Mouse (Mus musculus) heart, embryonic 13.5 days (tissue): ENCODE data around the gene Ccl25. TPM values are rescaled to one million over a fixed set of nuclear protein-coding genes. Genes with fewer than 3 reads are reported as not detected.

Experiments
- ATAC-seq: fragments of 200-750 bp; cut with Nextera tagmentation; 2 replicates; pipeline ENCODE4 v1.8.0; 2017; ENCODE audit warnings: moderate TSS enrichment; ENCODE audit not compliant: insufficient number of reproducible peaks, low FRiP score, low TSS enrichment; ENCODE audit errors: extremely low read depth
- H3K27ac ChIP-seq: fragments of 300-500 bp; sonication (generic); replicated peaks from 2 replicates; pipeline ENCODE4 v1.5.1; 2015; ENCODE audit warnings: moderate library complexity, mild to moderate bottlenecking, inconsistent platforms
- H3K27me3 ChIP-seq: fragments of 300-500 bp; sonication (generic); replicated peaks from 2 replicates; pipeline ENCODE4 v1.6.1; 2015; ENCODE audit warnings: mild to moderate bottlenecking, inconsistent platforms
- H3K36me3 ChIP-seq: fragments of 300-500 bp; sonication (generic); 2 replicates; pipeline ENCODE4 v1.6.1; 2015; ENCODE audit warnings: mild to moderate bottlenecking, inconsistent platforms
- H3K4me1 ChIP-seq: fragments of 300-500 bp; sonication (generic); 2 replicates; pipeline ENCODE4 v1.6.1; 2015; ENCODE audit warnings: inconsistent platforms
- H3K4me2 ChIP-seq: fragments of 300-500 bp; sonication (generic); 2 replicates; pipeline ENCODE4 v1.6.1; 2015; ENCODE audit warnings: inconsistent platforms, mild to moderate bottlenecking, moderate library complexity
- H3K4me3 ChIP-seq: fragments of 300-500 bp; sonication (generic); 2 replicates; pipeline ENCODE4 v1.5.1; 2015; ENCODE audit warnings: moderate library complexity, mild to moderate bottlenecking, inconsistent platforms
- H3K9ac ChIP-seq: fragments of 300-500 bp; sonication (generic); 2 replicates; pipeline ENCODE4 v1.6.1; 2015; ENCODE audit warnings: inconsistent platforms, mild to moderate bottlenecking, moderate library complexity
- H3K9me3 ChIP-seq: fragments of 300-500 bp; sonication (generic); 2 replicates; pipeline ENCODE4 v1.6.1; 2016; ENCODE audit warnings: inconsistent platforms
- WGBS: fragments of 180-500 bp; shearing (Covaris S2); methylation state at CpG from one replicate; pipeline ENCODE4 v1.1.7; 2015; ENCODE audit warnings: mixed read lengths; 5-methylcytosine and 5-hydroxymethylcytosine counted together
- polyA plus RNA-seq: library from polyadenylated mRNA; unstranded; fragments of >200 nt; fragmentation: Nextera tagmentation; extraction: Ambion mirVana; gene quantifications from 2 replicates; pipeline ENCODE4 v1.2.1, GENCODE M21; 2015

Gene Ccl25
- polyA plus RNA-seq, 1 experiment from 2014 or later, result 14.6 TPM

- H3K27ac ChIP-seq, result no peak overlapping the region
- no peak overlapping the region for H3K9ac ChIP-seq
- 72% methylated on average over 2 of the region's 2 CpGs for WGBS
- H3K9me3 ChIP-seq, result no peaks in the 10 kb centered on the region
- no peak overlapping the region for H3K4me2 ChIP-seq
- H3K4me3 ChIP-seq, result no peak overlapping the region
- peaks cover 35% of the 10 kb centered on the region for H3K36me3 ChIP-seq
- H3K27me3 ChIP-seq, result no peaks in the 10 kb centered on the region
- peaks cover 67% of the 10 kb centered on the region for H3K4me1 ChIP-seq
- ATAC-seq, result no peak
Observed at GRCm38 (mm10) chr8:4318796-4319572, 6.0 kb upstream of the Ccl25 start.

- WGBS, result 98% methylated on average over 11 of the region's 11 CpGs
- no peak for ATAC-seq
- Histone ChIP-seq H3K4me2 (no peak overlapping the region), H3K27me3 (no peaks in the 10 kb centered on the region), H3K9ac (no peak overlapping the region), H3K36me3 (peaks cover 35% of the 10 kb centered on the region), H3K27ac (no peak overlapping the region), H3K4me3 (no peak overlapping the region), H3K9me3 (no peaks in the 10 kb centered on the region), H3K4me1 (peaks cover 62% of the 10 kb centered on the region)
Observed at GRCm38 (mm10) chr8:4319573-4319872, 5.5 kb upstream of the Ccl25 start.

GRCm38 (mm10) chr8:4320404-4320803 is 4.6 kb upstream of the Ccl25 start:
- WGBS, result 94% methylated on average over 1 of the region's 1 CpGs
- Histone ChIP-seq H3K27me3 (no peaks in the 10 kb centered on the region), H3K27ac (no peak overlapping the region), H3K4me2 (no peak overlapping the region), H3K4me1 (peaks cover 61% of the 10 kb centered on the region), H3K9ac (no peak overlapping the region), H3K36me3 (peaks cover 35% of the 10 kb centered on the region), H3K9me3 (no peaks in the 10 kb centered on the region), H3K4me3 (no peak overlapping the region)
- no peak for ATAC-seq

GRCm38 (mm10) chr8:4321031-4321430 is 4.0 kb upstream of the Ccl25 start:
- H3K36me3 ChIP-seq, result peaks cover 35% of the 10 kb centered on the region
- H3K4me3 ChIP-seq, result no peak overlapping the region
- H3K9me3 ChIP-seq, result no peaks in the 10 kb centered on the region
- no peak for ATAC-seq
- H3K4me1 ChIP-seq, result peaks cover 63% of the 10 kb centered on the region
- H3K9ac ChIP-seq, result no peak overlapping the region
- WGBS, result 41% methylated on average over 2 of the region's 2 CpGs
- peak overlapping the region; percentile 36; the same call in 1 of the 2 replicates for H3K27ac ChIP-seq
- H3K4me2 ChIP-seq, result peak overlapping the region; percentile 25; the same call in 1 of the 2 replicates
- no peaks in the 10 kb centered on the region for H3K27me3 ChIP-seq

- Histone ChIP-seq H3K4me1 (peaks cover 66% of the 10 kb centered on the region), H3K4me2 (peak overlapping the region; percentile 98; the same call in 1 of the 2 replicates), H3K9ac (peak overlapping the region; percentile 94; the same call in 1 of the 2 replicates), H3K27me3 (no peaks in the 10 kb centered on the region), H3K27ac (0 out of 2 replicates have a peak overlapping the region, but pooled peaks have one; percentile 1), H3K36me3 (peaks cover 44% of the 10 kb centered on the region), H3K9me3 (no peaks in the 10 kb centered on the region), H3K4me3 (peak overlapping the region; percentile 81; the same call in 1 of the 2 replicates)
- 24% methylated on average over 2 of the region's 2 CpGs for WGBS
- ATAC-seq, result no peak
Observed at GRCm38 (mm10) chr8:4322470-4322869, 2.5 kb upstream of the Ccl25 start.

- H3K9me3 ChIP-seq, result no peaks in the 10 kb centered on the region
- peak overlapping the region; percentile 81 for H3K4me3 ChIP-seq
- H3K4me2 ChIP-seq, result peak overlapping the region; percentile 98
- peak overlapping the region; percentile 83 for H3K27ac ChIP-seq
- no peaks in the 10 kb centered on the region for H3K27me3 ChIP-seq
- peaks cover 55% of the 10 kb centered on the region for H3K36me3 ChIP-seq
- WGBS, result 1% methylated on average over 6 of the region's 6 CpGs
- peaks cover 68% of the 10 kb centered on the region for H3K4me1 ChIP-seq
- no peak for ATAC-seq
- H3K9ac ChIP-seq, result peak overlapping the region; percentile 94
Observed at GRCm38 (mm10) chr8:4323917-4324316, 1.1 kb upstream of the Ccl25 start.

- H3K9me3 ChIP-seq, result no peaks in the 10 kb centered on the region
- H3K4me1 ChIP-seq, result peaks cover 64% of the 10 kb centered on the region
- no peaks in the 10 kb centered on the region for H3K27me3 ChIP-seq
- H3K36me3 ChIP-seq, result peaks cover 61% of the 10 kb centered on the region
- peak overlapping the region; percentile 83 for H3K27ac ChIP-seq
- peak; percentile 62 for ATAC-seq
- peak overlapping the region; percentile 98 for H3K4me2 ChIP-seq
- WGBS, result under 1% methylated on average over 42 of the region's 42 CpGs
- peak overlapping the region; percentile 94 for H3K9ac ChIP-seq
- peak overlapping the region; percentile 81 for H3K4me3 ChIP-seq
Observed at GRCm38 (mm10) chr8:4324525-4324924, 485 bp upstream of the Ccl25 start.

- 33% methylated on average over 7 of the region's 7 CpGs for WGBS
- H3K36me3 ChIP-seq, result peaks cover 63% of the 10 kb centered on the region
- no peaks in the 10 kb centered on the region for H3K9me3 ChIP-seq
- peak overlapping the region; percentile 83 for H3K27ac ChIP-seq
- peaks cover 53% of the 10 kb centered on the region for H3K4me1 ChIP-seq
- peak overlapping the region; percentile 94 for H3K9ac ChIP-seq
- no peaks in the 10 kb centered on the region for H3K27me3 ChIP-seq
- H3K4me3 ChIP-seq, result peak overlapping the region; percentile 81
- ATAC-seq, result no peak
- H3K4me2 ChIP-seq, result peak overlapping the region; percentile 98
Observed at GRCm38 (mm10) chr8:4325751-4326036, 684 bp downstream of the Ccl25 start.

GRCm38 (mm10) chr8:4329000-4329399 is 4.0 kb downstream of the Ccl25 start:
- H3K27me3 ChIP-seq, result no peaks in the 10 kb centered on the region
- H3K4me3 ChIP-seq, result no peak overlapping the region
- ATAC-seq, result no peak
- H3K4me2 ChIP-seq, result no peak overlapping the region
- peaks cover 20% of the 10 kb centered on the region for H3K4me1 ChIP-seq
- peaks cover 74% of the 10 kb centered on the region for H3K36me3 ChIP-seq
- H3K9ac ChIP-seq, result no peak overlapping the region
- no peak overlapping the region for H3K27ac ChIP-seq
- 78% methylated on average over 5 of the region's 5 CpGs for WGBS
- H3K9me3 ChIP-seq, result no peaks in the 10 kb centered on the region

GRCm38 (mm10) chr8:4333966-4334365 is 9.0 kb downstream of the Ccl25 start:
- WGBS, result 100% methylated on average over 1 of the region's 1 CpGs
- Histone ChIP-seq H3K27me3 (no peaks in the 10 kb centered on the region), H3K27ac (no peak overlapping the region), H3K4me1 (peaks cover 2% of the 10 kb centered on the region; the same call in 1 of the 2 replicates), H3K9me3 (no peaks in the 10 kb centered on the region), H3K4me2 (no peak overlapping the region), H3K36me3 (peaks cover 98% of the 10 kb centered on the region), H3K9ac (no peak overlapping the region), H3K4me3 (no peak overlapping the region)
- no peak for ATAC-seq

GRCm38 (mm10) chr8:4335678-4336077 is 10.7 kb downstream of the Ccl25 start:
- Histone ChIP-seq H3K9me3 (no peaks in the 10 kb centered on the region), H3K27me3 (no peaks in the 10 kb centered on the region), H3K4me1 (no peaks in the 10 kb centered on the region), H3K4me2 (no peak overlapping the region), H3K9ac (no peak overlapping the region), H3K4me3 (no peak overlapping the region), H3K36me3 (peaks cover 89% of the 10 kb centered on the region), H3K27ac (no peak overlapping the region)
- no peak for ATAC-seq
- WGBS, result 76% methylated on average over 2 of the region's 2 CpGs

GRCm38 (mm10) chr8:4340207-4340606 is 15.2 kb downstream of the Ccl25 start:
- H3K4me3 ChIP-seq, result no peak overlapping the region

More at GRCm38 (mm10) chr8:4340207-4340606, 15.2 kb downstream of the Ccl25 start:
- no peak for ATAC-seq
- Histone ChIP-seq H3K36me3 (peaks cover 45% of the 10 kb centered on the region), H3K4me1 (no peaks in the 10 kb centered on the region), H3K27me3 (no peaks in the 10 kb centered on the region), H3K4me2 (no peak overlapping the region), H3K9ac (no peak overlapping the region), H3K27ac (no peak overlapping the region), H3K9me3 (no peaks in the 10 kb centered on the region)
- 82% methylated on average over 3 of the region's 3 CpGs for WGBS
